Mouse (Mus musculus) forebrain, embryonic 16.5 days (tissue): ENCODE measurements around the gene Rhpn2. TPM values are rescaled to one million over a fixed set of nuclear protein-coding genes. Genes with fewer than 3 reads are reported as not detected.

Experiments used
- ATAC-seq: fragments of 200-750 bp; cut with Nextera tagmentation; 2 replicates; pipeline ENCODE4 v1.8.0; 2017; ENCODE audit warnings: mild to moderate bottlenecking, moderate library complexity
- H3K27ac ChIP-seq: fragments of 300-500 bp; sonication (generic); 2 replicates; pipeline ENCODE4 v1.5.1; 2014; ENCODE audit warnings: low read length, control low read depth
- H3K27me3 ChIP-seq: fragments of 300-500 bp; sonication (generic); replicated peaks from 2 replicates; pipeline ENCODE4 v1.6.1; 2014; ENCODE audit warnings: low read length; ENCODE audit not compliant: control insufficient read depth, insufficient read depth
- H3K36me3 ChIP-seq: fragments of 300-500 bp; sonication (generic); 2 replicates; pipeline ENCODE4 v1.6.1; 2014; ENCODE audit not compliant: control insufficient read depth, insufficient read depth
- H3K4me1 ChIP-seq: fragments of 300-500 bp; sonication (generic); replicated peaks from 2 replicates; pipeline ENCODE4 v1.6.1; 2014; ENCODE audit warnings: low read length; ENCODE audit not compliant: control insufficient read depth, insufficient read depth
- H3K4me2 ChIP-seq: fragments of 300-500 bp; sonication (generic); 2 replicates; pipeline ENCODE4 v1.6.1; 2014; ENCODE audit warnings: mild to moderate bottlenecking, low read length, control low read depth
- H3K4me3 ChIP-seq: fragments of 300-500 bp; sonication (generic); replicated peaks from 2 replicates; pipeline ENCODE4 v1.5.1; 2014; ENCODE audit warnings: mild to moderate bottlenecking, low read length, control low read depth
- H3K9ac ChIP-seq: fragments of 300-500 bp; sonication (generic); replicated peaks from 2 replicates; pipeline ENCODE4 v1.6.1; 2014; ENCODE audit warnings: low read depth, low read length, control low read depth
- H3K9me3 ChIP-seq: fragments of 300-500 bp; sonication (generic); 2 replicates; pipeline ENCODE4 v1.6.1; 2016; ENCODE audit warnings: low read length; ENCODE audit not compliant: control insufficient read depth
- WGBS: fragments of 180-500 bp; shearing (Covaris S2); extraction: QIAGEN DNeasy Blood & Tissue Kit; methylation state at CpG from one replicate; pipeline ENCODE4 v1.1.7; 2014; 5-methylcytosine and 5-hydroxymethylcytosine counted together
- polyA plus RNA-seq: library from polyadenylated mRNA; unstranded; fragments of >200 nt; fragmentation: Nextera tagmentation; extraction: Ambion mirVana; gene quantifications from 2 replicates; pipeline ENCODE4 v1.2.1, GENCODE M21; 2015

Gene Rhpn2
- polyA plus RNA-seq, 1 experiment from 2014 or later: 1.4 TPM

DNA sequence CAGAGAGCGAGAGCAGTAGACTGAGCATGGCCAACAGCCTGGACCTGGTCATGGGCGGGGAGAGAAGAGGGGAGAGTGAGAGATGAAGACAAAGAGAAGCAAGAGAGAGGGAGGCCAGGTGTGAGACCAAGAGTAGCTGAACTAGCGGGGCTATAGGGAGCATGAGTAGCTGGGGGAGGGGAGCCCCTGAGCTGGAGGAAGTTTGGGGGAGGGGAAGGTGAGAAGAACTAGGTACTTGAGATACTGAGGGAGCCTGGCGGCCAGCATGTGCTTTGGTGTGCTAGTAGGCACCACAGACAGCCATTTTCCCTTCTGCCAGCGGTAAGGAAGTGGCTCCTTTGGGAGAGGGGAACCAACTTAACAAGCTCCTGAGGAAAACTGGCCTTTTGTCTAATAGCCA is 81.3 kb downstream of the Rhpn2 start:
- H3K9ac ChIP-seq: no peak overlapping the region
- ATAC-seq: no peak
- no peaks in the 10 kb centered on the region for H3K27me3 ChIP-seq
- no peaks in the 10 kb centered on the region for H3K4me1 ChIP-seq
- no peak overlapping the region for H3K4me2 ChIP-seq
- peaks cover 25% of the 10 kb centered on the region for H3K36me3 ChIP-seq
- no peak overlapping the region for H3K4me3 ChIP-seq
- 84% methylated on average over 5 of the region's 5 CpGs for WGBS
- no peak overlapping the region for H3K27ac ChIP-seq
- H3K9me3 ChIP-seq: no peaks in the 10 kb centered on the region

DNA sequence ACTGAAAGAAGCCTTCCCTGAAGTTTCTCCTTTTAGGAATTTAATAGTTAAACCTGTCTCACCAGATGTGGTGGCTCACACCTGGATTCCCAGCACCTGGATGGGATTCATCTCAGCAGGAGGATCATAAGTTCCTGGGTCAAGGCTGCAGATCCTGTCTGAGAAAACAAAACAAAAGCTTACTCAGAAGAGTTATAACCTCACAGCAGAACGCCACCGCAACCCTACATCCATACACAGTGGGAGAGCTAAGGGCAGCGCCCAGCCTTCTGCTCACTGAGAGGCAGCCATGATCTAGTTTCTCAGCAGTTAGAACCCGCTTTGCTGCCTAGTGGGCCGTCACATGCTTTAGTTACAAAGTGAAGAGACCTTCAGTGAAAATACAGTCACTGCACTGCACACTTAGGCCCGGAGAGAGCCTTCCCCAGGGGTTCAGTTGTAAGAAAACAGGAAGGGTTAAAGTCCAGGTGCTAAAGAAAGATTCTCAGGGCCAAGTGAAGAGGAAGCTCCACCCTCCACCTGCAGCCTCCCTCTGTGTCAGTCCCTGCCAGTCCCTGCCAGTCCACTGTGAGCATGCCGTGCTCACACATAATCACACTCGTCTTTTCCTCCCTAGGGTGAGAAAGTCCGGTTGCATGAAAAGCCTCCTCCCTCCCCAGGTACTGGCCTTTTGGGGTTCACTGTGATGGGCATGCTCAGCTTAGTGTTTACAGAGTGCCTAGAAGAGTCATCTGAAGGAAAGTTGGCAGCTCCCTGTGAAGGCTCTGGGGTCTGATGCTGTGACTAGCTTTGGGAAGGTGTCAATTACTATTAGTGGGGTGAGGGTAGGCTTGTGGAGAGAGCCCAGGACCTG is 82.1 kb downstream of the Rhpn2 start:
- WGBS: 90% methylated on average over 9 of the region's 9 CpGs
- no peaks in the 10 kb centered on the region for H3K27me3 ChIP-seq

DNA sequence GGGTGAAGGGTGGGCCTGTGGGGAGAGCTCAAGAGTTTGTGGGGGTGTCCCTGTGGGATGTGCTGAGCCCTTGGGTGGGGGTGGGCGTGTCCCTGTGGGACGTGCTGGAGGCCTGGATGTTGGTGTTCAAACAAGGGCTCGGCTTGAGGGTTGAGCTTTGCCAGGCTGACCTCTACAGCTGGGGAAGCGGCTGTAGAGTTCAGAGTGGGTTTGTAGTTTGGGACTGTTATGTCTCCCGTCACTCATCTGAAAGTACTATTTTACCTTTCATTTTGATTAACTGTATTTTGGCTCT is 82.6 kb downstream of the Rhpn2 start:
- H3K27ac ChIP-seq: no peak overlapping the region
- H3K9me3 ChIP-seq: no peaks in the 10 kb centered on the region
- no peaks in the 10 kb centered on the region for H3K4me1 ChIP-seq
- no peak for ATAC-seq
- no peak overlapping the region for H3K9ac ChIP-seq
- H3K4me3 ChIP-seq: no peak overlapping the region
- H3K4me2 ChIP-seq: no peak overlapping the region
- peaks cover 20% of the 10 kb centered on the region for H3K36me3 ChIP-seq
- H3K27me3 ChIP-seq: no peaks in the 10 kb centered on the region
- WGBS: 85% methylated on average over 5 of the region's 5 CpGs

More for the DNA sequence above, 82.1 kb downstream of the Rhpn2 start:
- ATAC-seq: no peak
- Histone ChIP-seq H3K27ac (no peak overlapping the region), H3K9ac (no peak overlapping the region), H3K4me2 (no peak overlapping the region), H3K9me3 (no peaks in the 10 kb centered on the region), H3K4me1 (no peaks in the 10 kb centered on the region), H3K4me3 (no peak overlapping the region), H3K36me3 (peaks cover 20% of the 10 kb centered on the region)

DNA sequence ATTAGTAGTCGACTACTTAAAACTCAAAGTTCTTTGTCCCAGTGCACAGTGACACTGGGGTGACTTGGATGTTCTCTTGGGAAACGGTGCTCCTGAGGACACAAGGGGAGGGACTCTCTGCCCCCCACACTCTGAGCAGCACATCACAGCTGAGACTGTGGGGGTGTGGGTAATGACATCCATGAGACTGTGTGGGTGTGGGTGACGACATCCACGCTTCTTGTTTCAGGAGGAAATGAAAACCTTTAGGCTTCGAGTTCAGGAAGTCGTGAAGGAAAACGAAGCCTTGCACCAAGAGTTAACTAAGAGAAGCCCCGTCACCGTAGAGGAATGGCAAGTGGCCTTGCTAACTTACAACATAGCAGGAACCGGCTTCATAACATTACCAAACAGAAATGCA is 89.1 kb downstream of the Rhpn2 start:
- H3K4me3 ChIP-seq: no peak overlapping the region

DNA sequence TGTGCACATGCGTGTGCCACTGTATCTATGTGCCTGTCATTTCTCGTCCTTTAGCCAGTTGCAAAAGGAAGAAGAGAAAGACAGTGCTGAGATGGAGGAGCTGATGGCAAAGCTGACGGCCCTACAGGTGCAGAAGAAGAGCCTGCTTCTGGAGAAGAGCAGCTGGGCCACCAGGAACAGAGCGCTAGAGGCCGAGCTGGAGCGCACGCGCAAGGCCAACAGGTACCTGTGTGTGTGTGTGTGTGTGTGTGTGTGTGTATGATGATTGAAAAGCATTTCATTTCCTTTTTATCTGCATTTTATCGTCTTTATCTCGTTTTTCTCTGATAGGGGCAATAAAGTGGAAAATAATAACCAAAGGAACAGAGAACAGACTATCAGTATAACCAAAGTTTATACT is 94.2 kb downstream of the Rhpn2 start:
- H3K36me3 ChIP-seq: peaks cover 14% of the 10 kb centered on the region
- no peaks in the 10 kb centered on the region for H3K27me3 ChIP-seq
- no peak for ATAC-seq
- H3K4me1 ChIP-seq: no peaks in the 10 kb centered on the region
- H3K9ac ChIP-seq: no peak overlapping the region
- H3K27ac ChIP-seq: no peak overlapping the region
- no peak overlapping the region for H3K4me3 ChIP-seq
- WGBS: 95% methylated on average over 10 of the region's 10 CpGs
- no peaks in the 10 kb centered on the region for H3K9me3 ChIP-seq
- no peak overlapping the region for H3K4me2 ChIP-seq

More for the DNA sequence above, 89.1 kb downstream of the Rhpn2 start:
- WGBS: 94% methylated on average over 10 of the region's 10 CpGs
- no peak overlapping the region for H3K4me2 ChIP-seq
- H3K9me3 ChIP-seq: no peaks in the 10 kb centered on the region
- H3K27me3 ChIP-seq: no peaks in the 10 kb centered on the region
- no peak for ATAC-seq
- no peaks in the 10 kb centered on the region for H3K4me1 ChIP-seq
- H3K36me3 ChIP-seq: peaks cover 21% of the 10 kb centered on the region
- H3K27ac ChIP-seq: no peak overlapping the region
- no peak overlapping the region for H3K9ac ChIP-seq

DNA sequence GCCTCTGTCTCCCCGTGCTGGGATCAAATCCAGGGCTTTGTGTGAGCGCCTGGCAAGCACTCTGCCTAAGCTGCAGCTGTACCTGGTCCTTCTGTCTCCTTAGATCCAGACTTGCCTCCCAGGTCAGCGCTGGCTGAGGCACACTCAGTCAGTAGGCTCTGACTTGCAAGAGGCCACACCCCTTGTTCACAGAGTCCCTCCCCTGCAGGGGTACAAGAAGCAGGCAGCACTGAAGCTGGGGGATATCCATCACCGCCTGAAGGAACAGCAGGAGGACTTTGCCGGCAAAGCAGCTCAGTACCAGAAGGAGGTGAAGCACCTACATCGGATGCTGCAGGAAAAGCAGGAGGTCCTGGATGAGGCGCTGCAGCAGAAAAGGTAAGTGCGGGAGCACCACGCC is 101.3 kb downstream of the Rhpn2 start:
- H3K4me1 ChIP-seq: no peaks in the 10 kb centered on the region
- H3K36me3 ChIP-seq: peaks cover 11% of the 10 kb centered on the region
- H3K27me3 ChIP-seq: no peaks in the 10 kb centered on the region
- no peak overlapping the region for H3K27ac ChIP-seq
- 72% methylated on average over 9 of the region's 9 CpGs for WGBS
- H3K9ac ChIP-seq: no peak overlapping the region
- no peaks in the 10 kb centered on the region for H3K9me3 ChIP-seq
- no peak overlapping the region for H3K4me2 ChIP-seq
- ATAC-seq: no peak
- H3K4me3 ChIP-seq: no peak overlapping the region

Other genes starting within 250 kb of the Rhpn2 start
- gene Cebpa, start 214.9 kb upstream of the Rhpn2 start, polyA plus RNA-seq: 0.32 and 0.40 TPM in 2 replicates
- gene Slc7a10, start 147.8 kb upstream of the Rhpn2 start, polyA plus RNA-seq: 6.3 and 7.3 TPM in 2 replicates
- gene Lrp3, start 118.7 kb upstream of the Rhpn2 start, polyA plus RNA-seq: 20.3 and 27.3 TPM in 2 replicates
- 23.7 and 24.4 TPM in 2 replicates for gene Gpatch1, start 15.7 kb upstream of the Rhpn2 start, polyA plus RNA-seq
- 21.5 and 22.0 TPM in 2 replicates for gene Faap24, start 62.7 kb downstream of the Rhpn2 start, polyA plus RNA-seq
- 36.0 and 45.7 TPM in 2 replicates for gene Cep89, start 62.9 kb downstream of the Rhpn2 start, polyA plus RNA-seq
- 0.11 TPM in 1 of 2 replicates, not detected in the other for gene Slc7a9, start 114.6 kb downstream of the Rhpn2 start, polyA plus RNA-seq
- gene Tdrd12, start 203.6 kb downstream of the Rhpn2 start, polyA plus RNA-seq: 0.60 and 0.84 TPM in 2 replicates
- gene Nudt19, start 222.1 kb downstream of the Rhpn2 start, polyA plus RNA-seq: 111 and 123 TPM in 2 replicates